ENCODE assay signal across 17 mouse cellular contexts in the genomic region with DNA sequence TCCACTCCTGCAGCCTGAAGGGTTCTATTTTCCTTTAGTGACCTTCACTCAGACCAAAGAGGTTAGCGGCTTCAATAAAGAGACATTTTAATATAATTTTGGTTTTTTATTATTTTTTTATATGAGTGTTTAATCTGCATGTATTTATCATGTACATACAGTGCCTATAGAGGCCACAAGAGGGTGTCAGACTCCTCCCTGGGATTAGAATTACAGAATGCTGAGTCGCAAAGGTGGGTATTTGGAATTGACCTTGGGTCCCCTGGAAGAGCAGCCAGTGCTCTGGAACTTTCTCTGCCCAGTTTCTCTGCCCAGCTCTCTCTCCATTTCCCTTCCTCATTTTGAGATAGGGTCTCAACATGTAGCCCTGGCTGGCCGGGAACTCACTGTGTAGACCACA. TPM values are rescaled to one million over a fixed set of nuclear protein-coding genes. Genes with fewer than 3 reads are reported as not detected.
DNase-seq lines count a peak whose midpoint lies in the region; ATAC-seq and TF ChIP-seq lines count a peak whose summit lies in the region.
"Had no signal": no experiment of that assay in that cellular context is flagged by ENCODE, and none has a peak within 500 bp of the region (broad histone marks: within the 10 kb centered on the region; RNA-seq: fewer than 3 reads in every experiment).

No protein-coding gene starts in this region.

- no peak overlapping the region for H3K4me2 ChIP-seq in heart, postnatal 0 days (ENCODE audit: low read depth, low read length)
- H3K4me2 ChIP-seq in lung, embryonic 14.5 days: no peak overlapping the region
- H3K4me2 ChIP-seq: hindbrain, embryonic 12.5 days; limb, embryonic 12.5 days had no signal

- TF ChIP-seq CTCF in heart, postnatal 0 days (IDR thresholded peaks at IDR 0.05; ENCODE audit: low read depth): peak; percentile 20; the same call in 1 of the 2 replicates
- peak; percentile 32 for TF ChIP-seq CTCF in lung, embryonic 14.5 days (IDR thresholded peaks at IDR 0.05; ENCODE audit: low read depth)

- 73% methylated on average over 3 of the region's 3 CpGs for WGBS in heart, postnatal 0 days
- 85% methylated on average over 3 of the region's 3 CpGs for WGBS in lung, embryonic 14.5 days

- no peak for DNase-seq in heart, postnatal 0 days (ENCODE audit: low spot score)
- DNase-seq in heart, adult 11 months: no peak
- no peak for DNase-seq in lung, embryonic 14.5 days
- no peak for DNase-seq in lung, postnatal 10 days
- DNase-seq in ES-CJ7 (ENCODE audit: low read depth, low spot score): peak; percentile 33
- no peak for DNase-seq in thymus, postnatal 4 days
- DNase-seq: cerebellum, adult 8-10 months; gastrocnemius, postnatal 10 days; right cerebral cortex, adult 18-20 months; spleen, adult 18-20 months; thymus, adult 2 months had no signal

- no peak for ATAC-seq in heart, postnatal 0 days (ENCODE audit: insufficient read depth, low read depth)
- ATAC-seq in lung, embryonic 14.5 days (ENCODE audit: insufficient read depth): no peak
- ATAC-seq in megakaryocyte progenitor cell, adult 5-6 weeks (replicated peaks; ENCODE audit: poor library complexity): peak; percentile 48
- ATAC-seq: intestine, embryonic 16.5 days; midbrain, embryonic 16.5 days had no signal

- no peak overlapping the region for H3K27ac ChIP-seq in heart, postnatal 0 days (ENCODE audit: low read depth)
- no peak overlapping the region for H3K27ac ChIP-seq in lung, embryonic 14.5 days (ENCODE audit: low read depth)
- H3K27ac ChIP-seq: hindbrain, embryonic 12.5 days; macrophage had no signal

- no peaks in the 10 kb centered on the region for H3K4me1 ChIP-seq in heart, postnatal 0 days (ENCODE audit: control insufficient read depth, insufficient read depth)
- H3K4me1 ChIP-seq in lung, embryonic 14.5 days (ENCODE audit: insufficient read depth): no peaks in the 10 kb centered on the region
- H3K4me1 ChIP-seq: hindbrain, embryonic 12.5 days had no signal

- no peak overlapping the region for H3K9ac ChIP-seq in heart, postnatal 0 days (replicated peaks; ENCODE audit: low read depth, low read length)
- no peak overlapping the region for H3K9ac ChIP-seq in lung, embryonic 14.5 days
- H3K9ac ChIP-seq: hindbrain, embryonic 12.5 days; limb, embryonic 12.5 days had no signal

- H3K4me3 ChIP-seq in heart, postnatal 0 days (ENCODE audit: low read depth, low read length): no peak overlapping the region
- H3K4me3 ChIP-seq in lung, embryonic 14.5 days (ENCODE audit: low read depth, low read length): no peak overlapping the region
- H3K4me3 ChIP-seq: hindbrain, embryonic 12.5 days; limb, embryonic 12.5 days had no signal

- H3K9me3 ChIP-seq in heart, postnatal 0 days (replicated peaks; ENCODE audit: control insufficient read depth, low read length): no peaks in the 10 kb centered on the region
- no peaks in the 10 kb centered on the region for H3K9me3 ChIP-seq in lung, embryonic 14.5 days (ENCODE audit: low read depth, low read length)
- H3K9me3 ChIP-seq: hindbrain, embryonic 12.5 days; limb, embryonic 12.5 days had no signal

- TF ChIP-seq EP300 in heart, postnatal 0 days (IDR thresholded peaks at IDR 0.05; ENCODE audit: low read depth): no peak

- H3K36me3 ChIP-seq in heart, postnatal 0 days (replicated peaks; ENCODE audit: control insufficient read depth, insufficient read depth, low read length): no peaks in the 10 kb centered on the region; the same call in 1 of the 2 replicates
- no peaks in the 10 kb centered on the region for H3K36me3 ChIP-seq in lung, embryonic 14.5 days (ENCODE audit: insufficient read depth)

- no peaks in the 10 kb centered on the region for H3K27me3 ChIP-seq in heart, postnatal 0 days (ENCODE audit: control insufficient read depth, insufficient read depth, low read length)
- no peaks in the 10 kb centered on the region for H3K27me3 ChIP-seq in lung, embryonic 14.5 days (ENCODE audit: insufficient read depth, low read length)
- H3K27me3 ChIP-seq: hindbrain, embryonic 12.5 days; limb, embryonic 12.5 days had no signal

RNA-seq across cellular contexts. Expression of a gene that starts 13.0 kb away (rescaled TPM):
- total RNA-seq in heart, postnatal 0 days (2014; rRNA removed; ENCODE audit: low replicate concordance): 20.6 and 21.4 TPM in 2 replicates
- polyA plus RNA-seq in heart, postnatal 0 days (2015; fragmentation: Nextera tagmentation; extraction: Ambion mirVana): 8.7 and 10.1 TPM in 2 replicates
- polyA plus RNA-seq in lung, embryonic 14.5 days (2014; fragmentation: Nextera tagmentation; extraction: Ambion mirVana): 27.6 and 30.9 TPM in 2 replicates
- total RNA-seq in megakaryocyte progenitor cell, adult 5-6 weeks (2015): 15.6 and 15.7 TPM in 2 replicates
- 12.7 and 13.7 TPM in 2 replicates for total RNA-seq in megakaryocyte progenitor cell, adult 5-6 weeks (2017)

RNA-seq across cellular contexts. Expression of a gene that starts 27.8 kb away (rescaled TPM):
- 0.11 and 0.15 TPM in 2 replicates for total RNA-seq in heart, postnatal 0 days (2014; rRNA removed; ENCODE audit: low replicate concordance)
- 0.18 and 0.25 TPM in 2 replicates for polyA plus RNA-seq in heart, postnatal 0 days (2015; fragmentation: Nextera tagmentation; extraction: Ambion mirVana)
- polyA plus RNA-seq in lung, embryonic 14.5 days (2014; fragmentation: Nextera tagmentation; extraction: Ambion mirVana): 0.12 and 0.50 TPM in 2 replicates
- 3.0 and 6.9 TPM in 2 replicates for total RNA-seq in megakaryocyte progenitor cell, adult 5-6 weeks (2015)
- 5.5 and 8.5 TPM in 2 replicates for total RNA-seq in megakaryocyte progenitor cell, adult 5-6 weeks (2017)
- polyA plus RNA-seq: limb, embryonic 12.5 days had no signal

RNA-seq across cellular contexts. Expression of a gene that starts 41.3 kb away (rescaled TPM):
- total RNA-seq in heart, postnatal 0 days (2014; rRNA removed; ENCODE audit: low replicate concordance): 4.1 and 8.3 TPM in 2 replicates
- 6.4 and 6.5 TPM in 2 replicates for polyA plus RNA-seq in heart, postnatal 0 days (2015; fragmentation: Nextera tagmentation; extraction: Ambion mirVana)
- polyA plus RNA-seq in lung, embryonic 14.5 days (2014; fragmentation: Nextera tagmentation; extraction: Ambion mirVana): 7.7 and 8.7 TPM in 2 replicates
- 1.8 and 1.9 TPM in 2 replicates for total RNA-seq in megakaryocyte progenitor cell, adult 5-6 weeks (2015)
- 0.58 and 2.7 TPM in 2 replicates for total RNA-seq in megakaryocyte progenitor cell, adult 5-6 weeks (2017)
